Mouse (Mus musculus): ENCODE data around the gene Gm20479. TPM values are rescaled to one million over a fixed set of nuclear protein-coding genes. Genes with fewer than 3 reads are reported as not detected.
A peak's percentile ranks its signal among the peaks of the same experiment; 100 is the strongest.

Gene Gm20479
- polyA plus RNA-seq, 1 experiment from 2014 or later = not detected

GRCm38 (mm10) chr7:27391416-27391815 lies 34.2 kb upstream of the Gm20479 start:
- Histone ChIP-seq H3K9ac (ENCODE audit: low read depth, low read length) (no peak overlapping the region), H3K27ac (ENCODE audit: low read length) (no peak overlapping the region), H3K4me1 (ENCODE audit: control insufficient read depth, insufficient read depth, low read length) (peaks cover 6% of the 10 kb centered on the region; the same call in 1 of the 2 replicates), H3K9me3 (ENCODE audit: control insufficient read depth, low read length) (no peaks in the 10 kb centered on the region), H3K4me3 (ENCODE audit: low read length) (no peak overlapping the region), H3K36me3 (ENCODE audit: control insufficient read depth, insufficient read depth, low read length) (no peaks in the 10 kb centered on the region), H3K27me3 (replicated peaks; ENCODE audit: control insufficient read depth, insufficient read depth, low read length) (peaks cover 37% of the 10 kb centered on the region), H3K4me2 (ENCODE audit: low read depth, low read length) (no peak overlapping the region)
- ATAC-seq = no peak
- WGBS = 28% methylated on average over 16 of the region's 16 CpGs

- no peak for ATAC-seq
- WGBS = 70% methylated on average over 6 of the region's 6 CpGs
- no peaks in the 10 kb centered on the region for H3K9me3 ChIP-seq (ENCODE audit: control insufficient read depth, low read length)
- peaks cover 15% of the 10 kb centered on the region for H3K27me3 ChIP-seq (replicated peaks; ENCODE audit: control insufficient read depth, insufficient read depth, low read length)
- H3K27ac ChIP-seq (ENCODE audit: low read length) = no peak overlapping the region
- no peaks in the 10 kb centered on the region for H3K36me3 ChIP-seq (ENCODE audit: control insufficient read depth, insufficient read depth, low read length)
- H3K4me2 ChIP-seq (ENCODE audit: low read depth, low read length) = no peak overlapping the region
- H3K4me3 ChIP-seq (ENCODE audit: low read length) = no peak overlapping the region
- H3K9ac ChIP-seq (ENCODE audit: low read depth, low read length) = no peak overlapping the region
- H3K4me1 ChIP-seq (ENCODE audit: control insufficient read depth, insufficient read depth, low read length) = no peaks in the 10 kb centered on the region
These were observed 32.0 kb upstream of the Gm20479 start for GRCm38 (mm10) chr7:27389213-27389612.

DNA sequence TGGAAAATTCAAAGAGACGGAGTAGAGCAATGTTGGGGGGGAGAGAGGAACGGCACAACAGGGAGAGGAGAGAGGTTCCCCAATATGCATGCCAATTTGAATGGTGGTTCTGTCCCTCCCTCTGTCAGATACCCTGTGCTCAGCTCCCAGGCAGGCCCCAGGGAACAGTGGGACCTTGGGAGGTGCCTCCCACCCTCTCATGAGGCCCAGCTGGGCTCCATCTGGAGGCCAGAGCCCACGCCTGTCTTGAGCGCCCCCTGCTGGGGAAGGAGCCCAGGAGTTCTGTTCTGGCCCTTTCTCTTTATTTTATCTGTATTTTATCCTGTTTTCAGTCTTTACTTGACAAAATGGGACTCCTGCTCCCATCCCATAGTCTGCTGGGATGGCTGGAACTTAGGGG lies 27.5 kb upstream of the Gm20479 start:
- H3K36me3 ChIP-seq (ENCODE audit: control insufficient read depth, insufficient read depth, low read length) = no peaks in the 10 kb centered on the region
- no peaks in the 10 kb centered on the region for H3K27me3 ChIP-seq (replicated peaks; ENCODE audit: control insufficient read depth, insufficient read depth, low read length)
- no peaks in the 10 kb centered on the region for H3K4me1 ChIP-seq (ENCODE audit: control insufficient read depth, insufficient read depth, low read length)
- 32% methylated on average over 4 of the region's 4 CpGs for WGBS
- H3K9me3 ChIP-seq (ENCODE audit: control insufficient read depth, low read length) = no peaks in the 10 kb centered on the region
- H3K4me3 ChIP-seq (ENCODE audit: low read length) = no peak overlapping the region
- ATAC-seq = no peak; the same call in 1 of the 2 replicates
- H3K9ac ChIP-seq (ENCODE audit: low read depth, low read length) = no peak overlapping the region
- no peak overlapping the region for H3K27ac ChIP-seq (ENCODE audit: low read length)
- no peak overlapping the region for H3K4me2 ChIP-seq (ENCODE audit: low read depth, low read length)

GRCm38 (mm10) chr7:27384134-27384533 lies 26.9 kb upstream of the Gm20479 start:
- Histone ChIP-seq H3K27ac (ENCODE audit: low read length) (no peak overlapping the region), H3K9me3 (ENCODE audit: control insufficient read depth, low read length) (no peaks in the 10 kb centered on the region), H3K4me2 (ENCODE audit: low read depth, low read length) (no peak overlapping the region), H3K36me3 (ENCODE audit: control insufficient read depth, insufficient read depth, low read length) (no peaks in the 10 kb centered on the region), H3K27me3 (replicated peaks; ENCODE audit: control insufficient read depth, insufficient read depth, low read length) (no peaks in the 10 kb centered on the region), H3K4me1 (ENCODE audit: control insufficient read depth, insufficient read depth, low read length) (no peaks in the 10 kb centered on the region), H3K4me3 (ENCODE audit: low read length) (no peak overlapping the region), H3K9ac (ENCODE audit: low read depth, low read length) (peak overlapping the region; percentile 14; the same call in 1 of the 2 replicates)
- WGBS = 69% methylated on average over 5 of the region's 5 CpGs
- ATAC-seq = no peak

DNA sequence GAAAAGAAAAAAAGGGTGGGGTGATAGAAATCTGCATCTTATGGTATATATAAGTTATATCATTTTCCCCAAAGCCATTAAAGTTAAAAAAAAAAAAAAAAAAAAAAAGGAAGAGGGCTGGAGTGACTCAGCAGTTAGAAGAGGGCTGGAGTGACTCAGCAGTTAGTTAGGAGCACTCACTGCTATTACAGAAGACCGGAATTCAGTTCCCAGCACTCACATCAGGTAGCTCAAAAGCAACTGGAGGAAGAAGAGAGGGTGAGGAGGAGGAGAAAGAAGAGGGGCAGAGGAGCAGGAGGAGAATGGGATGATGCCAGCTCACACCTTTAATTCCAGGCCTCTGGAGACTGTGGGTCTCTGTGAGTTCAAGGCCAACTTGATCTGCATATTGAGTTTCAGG lies 26.0 kb upstream of the Gm20479 start:
- no peaks in the 10 kb centered on the region for H3K36me3 ChIP-seq (ENCODE audit: control insufficient read depth, insufficient read depth, low read length)
- no peak overlapping the region for H3K9ac ChIP-seq (ENCODE audit: low read depth, low read length)
- H3K9me3 ChIP-seq (ENCODE audit: control insufficient read depth, low read length) = no peaks in the 10 kb centered on the region
- H3K27me3 ChIP-seq (replicated peaks; ENCODE audit: control insufficient read depth, insufficient read depth, low read length) = no peaks in the 10 kb centered on the region
- no peak overlapping the region for H3K4me2 ChIP-seq (ENCODE audit: low read depth, low read length)
- no peak for ATAC-seq
- H3K4me1 ChIP-seq (ENCODE audit: control insufficient read depth, insufficient read depth, low read length) = no peaks in the 10 kb centered on the region
- no peak overlapping the region for H3K27ac ChIP-seq (ENCODE audit: low read length)
- H3K4me3 ChIP-seq (ENCODE audit: low read length) = no peak overlapping the region
- WGBS = 88% methylated on average over 1 of the region's 1 CpGs

GRCm38 (mm10) chr7:27381560-27381959 lies 24.3 kb upstream of the Gm20479 start:
- Histone ChIP-seq H3K27ac (ENCODE audit: low read length) (no peak overlapping the region), H3K9me3 (ENCODE audit: control insufficient read depth, low read length) (peaks cover under 1% of the 10 kb centered on the region; the same call in 1 of the 2 replicates), H3K9ac (ENCODE audit: low read depth, low read length) (no peak overlapping the region), H3K27me3 (replicated peaks; ENCODE audit: control insufficient read depth, insufficient read depth, low read length) (0 out of 2 replicates have a peak, but pooled peaks cover under 1% of the 10 kb centered on the region), H3K36me3 (ENCODE audit: control insufficient read depth, insufficient read depth, low read length) (no peaks in the 10 kb centered on the region), H3K4me3 (ENCODE audit: low read length) (no peak overlapping the region), H3K4me2 (ENCODE audit: low read depth, low read length) (no peak overlapping the region), H3K4me1 (ENCODE audit: control insufficient read depth, insufficient read depth, low read length) (no peaks in the 10 kb centered on the region)
- no peak for ATAC-seq
- 45% methylated on average over 4 of the region's 4 CpGs for WGBS

- H3K27ac ChIP-seq (ENCODE audit: low read length) = no peak overlapping the region
- H3K9ac ChIP-seq (ENCODE audit: low read depth, low read length) = no peak overlapping the region
- no peaks in the 10 kb centered on the region for H3K36me3 ChIP-seq (ENCODE audit: control insufficient read depth, insufficient read depth, low read length)
- no peaks in the 10 kb centered on the region for H3K4me1 ChIP-seq (ENCODE audit: control insufficient read depth, insufficient read depth, low read length)
- H3K4me3 ChIP-seq (ENCODE audit: low read length) = no peak overlapping the region
- peaks cover 2% of the 10 kb centered on the region; the same call in 1 of the 2 replicates for H3K9me3 ChIP-seq (ENCODE audit: control insufficient read depth, low read length)
- peaks cover 5% of the 10 kb centered on the region; the same call in 1 of the 2 replicates for H3K27me3 ChIP-seq (replicated peaks; ENCODE audit: control insufficient read depth, insufficient read depth, low read length)
- no peak overlapping the region for H3K4me2 ChIP-seq (ENCODE audit: low read depth, low read length)
- WGBS = 46% methylated on average over 1 of the region's 1 CpGs
- ATAC-seq = no peak
These were observed 23.8 kb upstream of the Gm20479 start for GRCm38 (mm10) chr7:27381009-27381408.

DNA sequence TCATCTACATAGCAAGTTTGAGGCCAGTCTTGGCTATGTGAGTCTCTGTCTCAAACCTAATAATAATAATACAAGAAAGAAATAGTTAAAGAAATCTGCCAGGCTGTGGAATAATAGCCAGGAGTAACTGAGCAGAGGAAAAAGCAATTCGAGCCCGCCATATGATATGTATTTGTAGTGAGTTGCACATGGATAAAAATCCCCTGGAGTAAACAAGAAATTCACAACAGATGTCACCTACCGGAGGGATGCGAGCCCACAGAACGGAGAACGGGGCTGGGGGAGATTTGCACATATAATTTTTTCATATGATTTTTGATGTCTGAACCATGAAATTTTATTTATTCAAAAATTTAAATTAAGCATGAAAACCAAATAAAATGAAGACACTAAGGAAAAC lies 22.6 kb upstream of the Gm20479 start:
- WGBS = 86% methylated on average over 6 of the region's 6 CpGs

GRCm38 (mm10) chr7:27378431-27378830 lies 21.2 kb upstream of the Gm20479 start:
- Histone ChIP-seq H3K27me3 (replicated peaks; ENCODE audit: control insufficient read depth, insufficient read depth, low read length) (peaks cover 23% of the 10 kb centered on the region), H3K27ac (ENCODE audit: low read length) (no peak overlapping the region), H3K9ac (ENCODE audit: low read depth, low read length) (no peak overlapping the region), H3K4me2 (ENCODE audit: low read depth, low read length) (no peak overlapping the region), H3K9me3 (ENCODE audit: control insufficient read depth, low read length) (peaks cover 2% of the 10 kb centered on the region; the same call in 1 of the 2 replicates), H3K4me1 (ENCODE audit: control insufficient read depth, insufficient read depth, low read length) (no peaks in the 10 kb centered on the region), H3K36me3 (ENCODE audit: control insufficient read depth, insufficient read depth, low read length) (no peaks in the 10 kb centered on the region), H3K4me3 (ENCODE audit: low read length) (no peak overlapping the region)
- WGBS = 21% methylated on average over 4 of the region's 4 CpGs
- peak; percentile 66; the same call in 1 of the 2 replicates for ATAC-seq

More for the DNA sequence above, 22.6 kb upstream of the Gm20479 start:
- H3K4me3 ChIP-seq (ENCODE audit: low read length) = no peak overlapping the region
- ATAC-seq = no peak
- no peak overlapping the region for H3K27ac ChIP-seq (ENCODE audit: low read length)
- no peaks in the 10 kb centered on the region for H3K4me1 ChIP-seq (ENCODE audit: control insufficient read depth, insufficient read depth, low read length)
- no peaks in the 10 kb centered on the region for H3K36me3 ChIP-seq (ENCODE audit: control insufficient read depth, insufficient read depth, low read length)
- H3K9ac ChIP-seq (ENCODE audit: low read depth, low read length) = no peak overlapping the region
- no peak overlapping the region for H3K4me2 ChIP-seq (ENCODE audit: low read depth, low read length)
- peaks cover 13% of the 10 kb centered on the region; the same call in 1 of the 2 replicates for H3K27me3 ChIP-seq (replicated peaks; ENCODE audit: control insufficient read depth, insufficient read depth, low read length)
- peaks cover 2% of the 10 kb centered on the region; the same call in 1 of the 2 replicates for H3K9me3 ChIP-seq (ENCODE audit: control insufficient read depth, low read length)

- Histone ChIP-seq H3K4me3 (ENCODE audit: low read length) (no peak overlapping the region), H3K4me1 (ENCODE audit: control insufficient read depth, insufficient read depth, low read length) (0 out of 2 replicates have a peak, but pooled peaks cover 5% of the 10 kb centered on the region), H3K27me3 (replicated peaks; ENCODE audit: control insufficient read depth, insufficient read depth, low read length) (peaks cover 52% of the 10 kb centered on the region), H3K4me2 (ENCODE audit: low read depth, low read length) (no peak overlapping the region), H3K36me3 (ENCODE audit: control insufficient read depth, insufficient read depth, low read length) (no peaks in the 10 kb centered on the region), H3K27ac (ENCODE audit: low read length) (no peak overlapping the region), H3K9ac (ENCODE audit: low read depth, low read length) (no peak overlapping the region), H3K9me3 (ENCODE audit: control insufficient read depth, low read length) (peaks cover 2% of the 10 kb centered on the region; the same call in 1 of the 2 replicates)
- WGBS = 3% methylated on average over 22 of the region's 22 CpGs
- ATAC-seq = no peak
These were observed 18.1 kb upstream of the Gm20479 start for GRCm38 (mm10) chr7:27375274-27375673.

Measured in intestine, embryonic 16.5 days (tissue).